Mouse (Mus musculus) cortical plate, adult 2 months (tissue): ENCODE measurements at regions not wholly inside any gene's neighbourhood (a gene's known extent, or its start where the extent isn't known, plus 50 kb on each side); places are given as distances from the start of the nearest gene placed in this dataset.

Experiments used
- CTCF ChIP-seq: fragments of 200-500 bp; IDR thresholded peaks from 2 replicates; pipeline ENCODE4 v1.5.1; 2011; ENCODE audit warnings: mild to moderate bottlenecking, control low read depth, low read length; ENCODE audit not compliant: insufficient read depth; ENCODE audit errors: extremely low read depth
- POLR2A ChIP-seq: fragments of 200-500 bp; IDR thresholded peaks from 2 replicates; pipeline ENCODE4 v1.6.1; 2011; ENCODE audit warnings: mild to moderate bottlenecking, low read length, control low read depth; ENCODE audit not compliant: insufficient read depth; ENCODE audit errors: extremely low read depth

- TF ChIP-seq POLR2A (no peak), CTCF (no peak)
Observed at GRCm38 (mm10) chr13:37134518-37134917, 84.5 kb upstream of the F13a1 start.
